Comparison of ENCODE assay signal across 6 mouse cellular contexts in the genomic region with DNA sequence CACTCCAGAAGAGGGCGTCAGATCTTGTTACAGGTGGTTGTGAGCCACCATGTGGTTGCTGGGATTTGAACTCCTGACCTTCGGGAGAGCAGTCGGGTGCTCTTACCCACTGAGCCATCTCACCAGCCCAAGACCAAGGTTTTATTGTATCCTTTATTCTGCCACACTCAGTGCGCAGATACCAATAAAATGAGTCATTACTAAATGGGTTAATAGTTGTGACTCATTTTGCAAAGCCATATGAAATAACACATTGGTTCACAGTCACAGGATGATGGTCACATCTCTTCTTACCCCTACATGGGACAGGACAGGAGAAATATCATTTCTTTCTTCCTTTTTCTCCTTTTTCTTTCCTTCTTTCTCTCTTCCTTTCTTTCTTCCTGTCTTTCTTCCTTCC.
A peak's percentile ranks its signal among the peaks of the same experiment; 100 is the strongest.
DNase-seq lines count a peak whose midpoint lies in the region; TF ChIP-seq lines count a peak whose summit lies in the region.
"Not testable (repeated sequence)": the region's sequence is repeated elsewhere in the genome, so short reads cannot be mapped to it uniquely, and the experiment has no call there.

No protein-coding gene starts in this region.

- peak; percentile 21 for DNase-seq in 3134 (ENCODE audit: extremely low read depth, insufficient read length, low spot score)
- DNase-seq in 3T3-L1 (ENCODE audit: low read depth, low spot score): peak; percentile 49
- DNase-seq in Muller cell, postnatal 12 days (ENCODE audit: inconsistent ontology term): peak; percentile 65
- DNase-seq in embryonic facial prominence, embryonic 10.5 days (ENCODE audit: low spot score): not testable (repeated sequence)
- DNase-seq in fibroblast of lung, adult 2 months (ENCODE audit: low read depth): peak; percentile 53

- peaks cover 27% of the 10 kb centered on the region for H3K4me1 ChIP-seq in embryonic facial prominence, embryonic 10.5 days

- not testable (repeated sequence) for H3ac ChIP-seq in C2C12 (ENCODE audit: control insufficient read depth, insufficient read length, low read depth)

- not testable (repeated sequence) for TF ChIP-seq CTCF in C2C12 (IDR thresholded peaks at IDR 0.05; ENCODE audit: control insufficient read depth, insufficient read depth, insufficient read length)

- H3K4me3 ChIP-seq in C2C12 (ENCODE audit: insufficient read depth, poor library complexity, severe bottlenecking); embryonic facial prominence, embryonic 10.5 days: not testable (repeated sequence)

- not testable (repeated sequence) for H3K9me3 ChIP-seq in embryonic facial prominence, embryonic 10.5 days

- H3K79me3 ChIP-seq in C2C12 (ENCODE audit: low read depth): not testable (repeated sequence)

- H3K36me3 ChIP-seq in C2C12 (ENCODE audit: control insufficient read depth, insufficient read depth); embryonic facial prominence, embryonic 10.5 days (replicated peaks): not testable (repeated sequence)

- WGBS in embryonic facial prominence, embryonic 10.5 days: 86% methylated on average over 4 of the region's 4 CpGs

- H3K27ac ChIP-seq in embryonic facial prominence, embryonic 10.5 days (replicated peaks): 0 out of 2 replicates have a peak overlapping the region, but pooled peaks have one; percentile 10

- H3K79me2 ChIP-seq in C2C12 (ENCODE audit: control insufficient read depth, insufficient read depth): not testable (repeated sequence)

- peaks cover 11% of the 10 kb centered on the region for H3K27me3 ChIP-seq in C2C12 (ENCODE audit: control insufficient read depth, insufficient read depth, insufficient read length)
- not testable (repeated sequence) for H3K27me3 ChIP-seq in embryonic facial prominence, embryonic 10.5 days (replicated peaks; ENCODE audit: low read depth, poor library complexity, severe bottlenecking)

TF ChIP-seq in C2C12, 6 proteins besides CTCF, POLR2A, EP300 and RAD21:
- peak; percentile 27 for TF ChIP-seq FOSL1 (IDR thresholded peaks at IDR 0.05; ENCODE audit: insufficient read depth, low read length, poor library complexity, severe bottlenecking)
